Mouse (Mus musculus) embryonic facial prominence, embryonic 15.5 days (tissue): Measurements from ENCODE around the gene Olfr301. TPM values are rescaled to one million over a fixed set of nuclear protein-coding genes. Genes with fewer than 3 reads are reported as not detected.

Experiments used
- ATAC-seq: fragments of 200-750 bp; cut with Nextera tagmentation; 2 replicates; pipeline ENCODE4 v1.8.0; 2017; ENCODE audit warnings: low read depth, moderate TSS enrichment; ENCODE audit not compliant: insufficient number of reproducible peaks, low FRiP score, low TSS enrichment
- H3K27ac ChIP-seq: fragments of 300-500 bp; sonication (generic); replicated peaks from 2 replicates; pipeline ENCODE4 v1.5.1; 2015; ENCODE audit warnings: mild to moderate bottlenecking, inconsistent platforms
- H3K27me3 ChIP-seq: fragments of 300-500 bp; sonication (generic); 2 replicates; pipeline ENCODE4 v1.6.1; 2015; ENCODE audit warnings: inconsistent platforms
- H3K36me3 ChIP-seq: fragments of 300-500 bp; sonication (generic); 2 replicates; pipeline ENCODE4 v1.6.1; 2015; ENCODE audit warnings: mild to moderate bottlenecking, inconsistent platforms
- H3K4me1 ChIP-seq: fragments of 300-500 bp; sonication (generic); 2 replicates; pipeline ENCODE4 v1.6.1; 2015; ENCODE audit warnings: inconsistent platforms
- H3K4me2 ChIP-seq: fragments of 300-500 bp; sonication (generic); replicated peaks from 2 replicates; pipeline ENCODE4 v1.6.1; 2015; ENCODE audit warnings: mild to moderate bottlenecking, inconsistent platforms
- H3K4me3 ChIP-seq: fragments of 300-500 bp; sonication (generic); replicated peaks from 2 replicates; pipeline ENCODE4 v1.5.1; 2015; ENCODE audit warnings: mild to moderate bottlenecking, inconsistent platforms
- H3K9ac ChIP-seq: fragments of 300-500 bp; sonication (generic); 2 replicates; pipeline ENCODE4 v1.6.1; 2015; ENCODE audit warnings: inconsistent platforms
- H3K9me3 ChIP-seq: fragments of 300-500 bp; sonication (generic); replicated peaks from 2 replicates; pipeline ENCODE4 v1.6.1; 2016; ENCODE audit warnings: inconsistent platforms
- WGBS: fragments of 180-500 bp; shearing (Covaris S2); methylation state at CpG from one replicate; pipeline ENCODE4 v1.1.7; 2015; 5-methylcytosine and 5-hydroxymethylcytosine counted together
- polyA plus RNA-seq: library from polyadenylated mRNA; unstranded; fragments of >200 nt; fragmentation: Nextera tagmentation; extraction: Ambion mirVana; gene quantifications from 2 replicates; pipeline ENCODE4 v1.2.1, GENCODE M21; 2015

The Olfr301 gene
- polyA plus RNA-seq = 0.08 and 0.13 TPM in 2 replicates

- ATAC-seq = no peak
- H3K27me3 ChIP-seq = no peaks in the 10 kb centered on the region
- H3K4me2 ChIP-seq = no peak within 1 kb of the TSS
- H3K9ac ChIP-seq = no peak within 1 kb of the TSS
- no peak within 1 kb of the TSS for H3K27ac ChIP-seq
- H3K4me1 ChIP-seq = no peaks in the 10 kb centered on the region
- no peaks in the 10 kb centered on the region for H3K9me3 ChIP-seq
- H3K36me3 ChIP-seq = no peaks in the 10 kb centered on the region
- WGBS = 81% methylated on average over 2 of the region's 2 CpGs
- no peak within 1 kb of the TSS for H3K4me3 ChIP-seq
Observed at GRCm38 (mm10) chr7:86403546-86403945, at the start of gene Olfr301. Gene Olfr301 (plus strand): TSS chr7:86403846.

- H3K27ac ChIP-seq = no peak within 1 kb of the TSS
- no peak within 1 kb of the TSS for H3K4me3 ChIP-seq
- no peaks in the 10 kb centered on the region for H3K4me1 ChIP-seq
- WGBS = 86% methylated on average over 1 of the region's 1 CpGs
- no peak within 1 kb of the TSS for H3K9ac ChIP-seq
- ATAC-seq = no peak
- no peak within 1 kb of the TSS for H3K4me2 ChIP-seq
- no peaks in the 10 kb centered on the region for H3K36me3 ChIP-seq
- no peaks in the 10 kb centered on the region for H3K27me3 ChIP-seq
- H3K9me3 ChIP-seq = no peaks in the 10 kb centered on the region
Observed at GRCm38 (mm10) chr7:86366828-86367227, 36.8 kb upstream of the Olfr301 start, which contains the start of gene Olfr305. Gene Olfr305 (minus strand): TSS chr7:86366928.

GRCm38 (mm10) chr7:86385769-86386168 lies 17.9 kb upstream of the Olfr301 start:
- 63% methylated on average over 3 of the region's 3 CpGs for WGBS

GRCm38 (mm10) chr7:86386558-86386957 lies 17.1 kb upstream of the Olfr301 start, which contains the start of gene Olfr304:
Gene Olfr304 (minus strand): TSS chr7:86386658.
- no peaks in the 10 kb centered on the region for H3K9me3 ChIP-seq
- no peaks in the 10 kb centered on the region for H3K36me3 ChIP-seq
- H3K27ac ChIP-seq = no peak within 1 kb of the TSS
- H3K9ac ChIP-seq = no peak within 1 kb of the TSS
- H3K4me2 ChIP-seq = no peak within 1 kb of the TSS
- ATAC-seq = no peak
- H3K4me1 ChIP-seq = no peaks in the 10 kb centered on the region
- no peak within 1 kb of the TSS for H3K4me3 ChIP-seq
- no peaks in the 10 kb centered on the region for H3K27me3 ChIP-seq
- 59% methylated on average over 1 of the region's 1 CpGs for WGBS

More at GRCm38 (mm10) chr7:86385769-86386168, 17.9 kb upstream of the Olfr301 start:
- H3K27ac ChIP-seq = no peak overlapping the region
- no peak for ATAC-seq
- H3K9ac ChIP-seq = no peak overlapping the region
- no peaks in the 10 kb centered on the region for H3K4me1 ChIP-seq
- no peaks in the 10 kb centered on the region for H3K36me3 ChIP-seq
- H3K27me3 ChIP-seq = no peaks in the 10 kb centered on the region
- no peak overlapping the region for H3K4me2 ChIP-seq
- H3K9me3 ChIP-seq = no peaks in the 10 kb centered on the region
- no peak overlapping the region for H3K4me3 ChIP-seq

- Histone ChIP-seq H3K36me3 (no peaks in the 10 kb centered on the region), H3K9me3 (no peaks in the 10 kb centered on the region), H3K4me1 (no peaks in the 10 kb centered on the region), H3K9ac (no peak within 1 kb of the TSS), H3K27ac (no peak within 1 kb of the TSS), H3K4me3 (no peak within 1 kb of the TSS), H3K4me2 (no peak within 1 kb of the TSS), H3K27me3 (no peaks in the 10 kb centered on the region)
- no peak for ATAC-seq
Observed at GRCm38 (mm10) chr7:86397689-86398088, 6.0 kb upstream of the Olfr301 start, which contains the start of gene Olfr303. Gene Olfr303 (minus strand): TSS chr7:86397789.

GRCm38 (mm10) chr7:86459621-86460020 lies 56.0 kb downstream of the Olfr301 start, which contains the start of gene Olfr299:
Gene Olfr299 (plus strand): TSS chr7:86459921.
- Histone ChIP-seq H3K27ac (no peak within 1 kb of the TSS), H3K4me2 (no peak within 1 kb of the TSS), H3K9me3 (no peaks in the 10 kb centered on the region), H3K9ac (no peak within 1 kb of the TSS), H3K4me3 (no peak within 1 kb of the TSS), H3K4me1 (no peaks in the 10 kb centered on the region), H3K27me3 (no peaks in the 10 kb centered on the region), H3K36me3 (no peaks in the 10 kb centered on the region)
- no peak for ATAC-seq
- WGBS = 85% methylated on average over 1 of the region's 1 CpGs

Other genes with a start within 250 kb of the Olfr301 start
- gene Vmn2r75, start 232.1 kb upstream of the Olfr301 start, polyA plus RNA-seq = not detected in 2 replicates
- not detected in 2 replicates for gene Vmn2r76, start 157.5 kb upstream of the Olfr301 start, polyA plus RNA-seq
- gene Olfr310, start 126.7 kb upstream of the Olfr301 start, polyA plus RNA-seq = 0.12 TPM in 1 of 2 replicates, not detected in the other
- 0.08 and 0.17 TPM in 2 replicates for gene Olfr309, start 90.1 kb upstream of the Olfr301 start, polyA plus RNA-seq
- not detected in 2 replicates for gene Olfr308, start 78.2 kb upstream of the Olfr301 start, polyA plus RNA-seq
- not detected in 2 replicates for gene Olfr307, start 66.3 kb upstream of the Olfr301 start, polyA plus RNA-seq
- gene Olfr305, start 36.9 kb upstream of the Olfr301 start, polyA plus RNA-seq = not detected in 2 replicates
- not detected in 2 replicates for gene Olfr304, start 17.2 kb upstream of the Olfr301 start, polyA plus RNA-seq
- gene Olfr303, start 6.1 kb upstream of the Olfr301 start, polyA plus RNA-seq = not detected in 2 replicates
- 0.19 TPM in 1 of 2 replicates, not detected in the other for gene Olfr299, start 56.1 kb downstream of the Olfr301 start, polyA plus RNA-seq
- gene Olfr298, start 88.6 kb downstream of the Olfr301 start, polyA plus RNA-seq = 0.43 TPM in 1 of 2 replicates, not detected in the other
- not detected in 2 replicates for gene Olfr297, start 116.1 kb downstream of the Olfr301 start, polyA plus RNA-seq
- gene Olfr295, start 180.0 kb downstream of the Olfr301 start, polyA plus RNA-seq = 0.07 TPM in 2 replicates
- gene Olfr294, start 212.8 kb downstream of the Olfr301 start, polyA plus RNA-seq = not detected in 2 replicates
- gene Olfr293, start 245.2 kb downstream of the Olfr301 start, polyA plus RNA-seq = 0.09 TPM in 1 of 2 replicates, not detected in the other